Mouse (Mus musculus) hindbrain, postnatal 0 days (tissue): ENCODE data around the gene Mcrip1. TPM values are rescaled to one million over a fixed set of nuclear protein-coding genes. Genes with fewer than 3 reads are reported as not detected.
"Not testable (repeated sequence)": the region's sequence is repeated elsewhere in the genome, so short reads cannot be mapped to it uniquely, and the experiment has no call there.

Experiments used
- ATAC-seq: fragments of 200-750 bp; cut with Nextera tagmentation; 2 replicates; pipeline ENCODE4 v1.8.0; 2017; ENCODE audit warnings: mild to moderate bottlenecking, moderate TSS enrichment, moderate library complexity
- DNase-seq: peaks from one replicate; pipeline ENCODE4 v3.0.0-alpha.2; 2015; ENCODE audit warnings: low spot score
- H3K27ac ChIP-seq: fragments of 300-500 bp; sonication (generic); 2 replicates; pipeline ENCODE4 v1.5.1; 2014; ENCODE audit warnings: mild to moderate bottlenecking
- H3K27me3 ChIP-seq: fragments of 300-500 bp; sonication (generic); 2 replicates; pipeline ENCODE4 v1.6.1; 2014; ENCODE audit warnings: low read length, mixed read lengths; ENCODE audit not compliant: insufficient read depth
- H3K36me3 ChIP-seq: fragments of 300-500 bp; sonication (generic); 2 replicates; pipeline ENCODE4 v1.6.1; 2014; ENCODE audit warnings: low read length, mixed read lengths; ENCODE audit not compliant: insufficient read depth
- H3K4me1 ChIP-seq: fragments of 300-500 bp; sonication (generic); 2 replicates; pipeline ENCODE4 v1.6.1; 2014; ENCODE audit warnings: antibody characterized with exemption, low read length, mixed read lengths; ENCODE audit not compliant: insufficient read depth
- H3K4me2 ChIP-seq: fragments of 300-500 bp; sonication (generic); 2 replicates; pipeline ENCODE4 v1.6.1; 2014; ENCODE audit warnings: low read depth, mild to moderate bottlenecking, low read length, moderate library complexity, mixed read lengths
- H3K4me3 ChIP-seq: fragments of 300-500 bp; sonication (generic); 2 replicates; pipeline ENCODE4 v1.5.1; 2014; ENCODE audit warnings: low read length
- H3K9ac ChIP-seq: fragments of 300-500 bp; sonication (generic); replicated peaks from 2 replicates; pipeline ENCODE4 v1.6.1; 2014; ENCODE audit warnings: mild to moderate bottlenecking, low read length, moderate library complexity, mixed read lengths
- H3K9me3 ChIP-seq: fragments of 300-500 bp; sonication (generic); 2 replicates; pipeline ENCODE4 v1.6.1; 2016; ENCODE audit warnings: low read length, mixed read lengths
- CTCF ChIP-seq: IDR thresholded peaks from 2 replicates; pipeline ENCODE4 v1.5.1; 2016; ENCODE audit warnings: antibody characterized with exemption, control low read depth, low read depth
- WGBS: fragments of 180-500 bp; shearing (Covaris S2); extraction: QIAGEN DNeasy Blood & Tissue Kit; methylation state at CpG from one replicate; pipeline ENCODE4 v1.1.7; 2014; 5-methylcytosine and 5-hydroxymethylcytosine counted together
- polyA plus RNA-seq: library from polyadenylated mRNA; unstranded; fragments of >200 nt; fragmentation: Nextera tagmentation; extraction: Ambion mirVana; gene quantifications from 2 replicates; pipeline ENCODE4 v1.2.1, GENCODE M21; 2015
- total RNA-seq: library from RNA; depleted of rRNA; stranded (reverse); fragments of >200 nt; gene quantifications from 2 replicates; pipeline ENCODE4 v1.2.3, GENCODE M21; 2014

The Mcrip1 gene
- total and polyA plus RNA-seq, 2 experiments from 2014 or later: 144 to 257 TPM

DNA sequence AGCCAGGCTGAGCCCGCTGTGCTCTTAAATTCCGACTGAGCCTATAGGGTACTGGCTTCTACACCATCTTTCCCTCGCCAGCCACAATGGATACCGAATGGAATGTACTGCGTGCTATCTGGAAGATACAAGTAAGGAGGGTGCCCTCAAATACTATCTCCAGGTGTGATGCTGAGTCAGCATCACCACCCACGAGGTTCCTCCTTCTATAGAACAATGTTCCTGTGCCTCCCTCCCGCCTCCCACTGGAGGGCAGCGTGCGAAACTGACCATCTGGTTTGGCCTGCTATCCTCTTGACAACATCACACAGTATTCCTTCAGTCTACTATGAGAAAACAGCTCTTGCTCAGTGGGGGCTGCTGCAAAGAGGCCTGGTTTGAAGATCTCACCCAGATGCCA is 15.6 kb upstream of the Mcrip1 start:
- DNase-seq: no peak
- TF ChIP-seq CTCF: no peak
- no peak for ATAC-seq
- Histone ChIP-seq H3K36me3 (peaks cover 88% of the 10 kb centered on the region), H3K27ac (no peak overlapping the region), H3K9me3 (no peaks in the 10 kb centered on the region), H3K4me1 (no peaks in the 10 kb centered on the region), H3K9ac (no peak overlapping the region), H3K27me3 (no peaks in the 10 kb centered on the region), H3K4me3 (no peak overlapping the region), H3K4me2 (no peak overlapping the region)
- 87% methylated on average over 9 of the region's 9 CpGs for WGBS

DNA sequence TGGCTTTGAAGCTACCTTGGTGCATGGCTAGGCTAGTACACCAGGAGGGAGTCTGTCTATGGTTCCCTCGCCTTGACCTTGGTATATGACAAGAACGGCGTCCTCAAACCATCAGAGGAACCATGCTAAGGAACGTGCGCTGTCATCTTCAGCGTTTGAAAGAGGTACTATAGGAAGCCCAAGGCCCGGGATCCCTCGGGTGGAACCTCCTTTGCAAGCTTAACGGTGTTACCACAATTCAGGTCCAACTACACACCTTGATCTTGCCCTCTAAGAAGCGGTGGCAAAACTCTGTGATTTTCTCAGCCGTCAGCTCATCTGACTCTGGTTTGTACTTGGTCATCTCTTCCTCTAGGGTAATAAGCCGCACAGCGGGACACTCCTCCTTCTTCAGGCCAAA is 13.4 kb upstream of the Mcrip1 start:
- H3K4me1 ChIP-seq: no peaks in the 10 kb centered on the region
- no peak overlapping the region for H3K9ac ChIP-seq
- no peak overlapping the region for H3K4me3 ChIP-seq
- no peak for ATAC-seq
- H3K9me3 ChIP-seq: no peaks in the 10 kb centered on the region
- no peak overlapping the region for H3K27ac ChIP-seq
- H3K36me3 ChIP-seq: peaks cover 84% of the 10 kb centered on the region
- TF ChIP-seq CTCF: no peak
- WGBS: 97% methylated on average over 13 of the region's 13 CpGs
- no peaks in the 10 kb centered on the region for H3K27me3 ChIP-seq
- H3K4me2 ChIP-seq: no peak overlapping the region
- DNase-seq: no peak

DNA sequence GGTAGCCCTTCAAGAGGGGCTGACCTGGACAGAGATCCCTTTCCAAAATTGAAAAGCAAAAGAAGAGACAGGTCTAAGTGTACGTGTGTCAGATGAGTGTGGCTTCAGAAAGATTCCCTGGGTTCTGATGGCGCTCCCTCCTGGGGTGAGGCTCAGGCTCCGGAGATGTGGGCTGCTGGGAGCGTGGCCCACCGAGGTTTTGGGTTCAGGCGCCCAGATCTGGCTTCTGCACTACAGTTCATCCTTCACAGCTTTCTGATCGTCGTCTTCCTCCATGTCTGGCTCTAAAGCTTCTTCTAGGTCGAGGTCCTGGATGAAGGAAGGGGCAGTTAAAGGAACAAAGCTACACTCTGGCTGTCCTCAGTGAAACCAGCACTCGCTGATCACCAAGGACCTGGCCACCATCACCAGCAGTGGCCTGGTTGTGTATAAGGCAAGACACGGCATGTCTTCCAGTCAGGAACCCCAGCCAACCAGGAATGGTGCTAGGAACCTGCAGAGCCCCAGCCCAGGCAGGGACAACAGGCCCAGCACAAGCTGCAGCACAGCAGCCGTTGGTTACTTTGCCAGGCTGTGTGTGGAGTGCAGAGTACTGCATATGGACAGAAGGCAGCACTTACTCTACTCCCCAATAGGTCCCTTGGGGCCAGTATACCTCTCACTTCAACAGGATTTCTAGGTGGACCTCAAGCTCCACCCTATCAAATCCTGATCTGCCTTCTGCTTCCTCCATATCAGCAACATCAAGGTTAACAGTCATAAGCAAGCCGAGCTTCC is 11.6 kb upstream of the Mcrip1 start:
- no peak overlapping the region for H3K4me2 ChIP-seq
- peaks cover 66% of the 10 kb centered on the region for H3K36me3 ChIP-seq
- no peaks in the 10 kb centered on the region for H3K9me3 ChIP-seq
- H3K9ac ChIP-seq: no peak overlapping the region
- ATAC-seq (no peak), DNase-seq (no peak)
- 95% methylated on average over 13 of the region's 13 CpGs for WGBS
- no peak overlapping the region for H3K27ac ChIP-seq
- H3K4me1 ChIP-seq: no peaks in the 10 kb centered on the region
- H3K27me3 ChIP-seq: no peaks in the 10 kb centered on the region
- no peak overlapping the region for H3K4me3 ChIP-seq
- TF ChIP-seq CTCF: no peak

DNA sequence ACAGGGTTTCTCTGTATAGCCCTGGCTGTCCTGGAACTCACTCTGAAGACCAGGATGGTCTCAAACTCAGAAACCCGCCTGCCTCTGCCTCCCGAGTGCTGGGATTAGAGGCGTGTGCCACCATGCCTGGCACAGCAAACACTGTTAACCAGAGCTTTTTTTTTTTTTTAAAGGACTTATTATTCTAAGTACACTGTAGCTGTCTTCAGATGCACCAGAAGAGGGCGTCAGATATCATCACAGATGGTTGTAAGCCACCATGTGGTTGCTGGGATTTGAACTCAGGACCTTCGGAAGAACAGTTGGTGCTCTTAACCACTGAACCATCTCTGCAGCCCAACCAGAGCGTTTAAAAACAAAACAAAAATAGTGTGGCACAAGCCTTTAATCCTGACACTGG is 9.3 kb upstream of the Mcrip1 start:
- H3K4me2 ChIP-seq, H3K9me3 ChIP-seq, H3K4me1 ChIP-seq, DNase-seq, ATAC-seq, H3K27ac ChIP-seq, H3K27me3 ChIP-seq, H3K4me3 ChIP-seq, H3K9ac ChIP-seq: not testable (repeated sequence)
- peaks cover 45% of the 10 kb centered on the region for H3K36me3 ChIP-seq
- 90% methylated on average over 6 of the region's 6 CpGs for WGBS

- DNase-seq: no peak
- Histone ChIP-seq H3K27ac (no peak overlapping the region), H3K4me3 (no peak overlapping the region), H3K4me2 (no peak overlapping the region), H3K9ac (no peak overlapping the region), H3K9me3 (no peaks in the 10 kb centered on the region), H3K27me3 (no peaks in the 10 kb centered on the region), H3K4me1 (0 out of 2 replicates have a peak, but pooled peaks cover 2% of the 10 kb centered on the region), H3K36me3 (peaks cover 10% of the 10 kb centered on the region; the same call in 1 of the 2 replicates)
- ATAC-seq: no peak
- 82% methylated on average over 2 of the region's 2 CpGs for WGBS
- no peak for TF ChIP-seq CTCF
Observed at GRCm38 (mm10) chr11:120555260-120555659, 5.7 kb upstream of the Mcrip1 start.

DNA sequence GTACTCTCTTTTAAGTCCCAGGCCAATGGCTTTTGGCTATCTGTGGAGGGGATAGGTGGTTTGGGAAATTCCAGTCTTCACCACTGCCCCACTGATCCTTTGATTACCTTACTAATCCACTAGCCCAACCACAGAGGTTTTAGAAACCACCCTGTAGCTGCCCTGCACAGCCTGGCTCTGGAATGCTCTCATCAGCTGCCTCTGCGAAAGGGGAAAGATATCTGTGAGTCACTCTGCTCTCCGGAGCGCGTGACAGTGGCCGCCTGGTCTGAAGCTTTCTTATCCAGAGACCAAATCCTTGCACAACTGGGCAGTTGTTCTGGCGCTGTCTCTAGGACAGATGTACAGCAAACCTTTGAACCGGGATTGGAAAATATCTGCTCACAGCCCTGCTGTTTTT is 5.3 kb upstream of the Mcrip1 start:
- Histone ChIP-seq H3K4me2 (no peak overlapping the region), H3K9ac (no peak overlapping the region), H3K9me3 (no peaks in the 10 kb centered on the region), H3K4me3 (no peak overlapping the region), H3K4me1 (peaks cover 5% of the 10 kb centered on the region; the same call in 1 of the 2 replicates), H3K36me3 (peaks cover 8% of the 10 kb centered on the region; the same call in 1 of the 2 replicates), H3K27me3 (no peaks in the 10 kb centered on the region), H3K27ac (no peak overlapping the region)
- no peak for TF ChIP-seq CTCF
- DNase-seq (no peak), ATAC-seq (no peak)
- WGBS: 78% methylated on average over 7 of the region's 7 CpGs

DNA sequence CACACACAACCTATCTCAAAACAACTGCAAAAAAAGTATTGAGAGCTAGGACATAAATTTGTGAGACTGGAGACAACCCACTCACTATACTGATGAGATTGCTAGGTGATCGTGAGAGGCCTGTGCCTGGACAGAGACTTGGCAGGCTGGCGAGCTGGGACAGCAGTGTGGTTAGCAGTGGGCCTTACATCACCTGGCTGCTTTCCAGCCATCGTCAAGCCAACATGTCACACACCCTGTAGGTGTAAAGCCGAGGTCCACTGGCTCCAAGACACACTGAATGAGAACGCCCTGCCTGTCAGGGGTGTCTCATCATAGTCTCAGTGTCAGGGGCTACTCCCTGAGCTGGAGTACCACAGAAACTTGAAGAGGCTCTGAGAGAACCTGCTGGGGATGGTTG is 3.2 kb upstream of the Mcrip1 start:
- Histone ChIP-seq H3K4me1 (peaks cover 16% of the 10 kb centered on the region), H3K27ac (no peak overlapping the region), H3K9ac (no peak overlapping the region), H3K27me3 (no peaks in the 10 kb centered on the region), H3K9me3 (no peaks in the 10 kb centered on the region), H3K36me3 (no peaks in the 10 kb centered on the region), H3K4me2 (no peak overlapping the region), H3K4me3 (no peak overlapping the region)
- 59% methylated on average over 5 of the region's 5 CpGs for WGBS
- ATAC-seq (no peak), DNase-seq (no peak)
- no peak for TF ChIP-seq CTCF
